Mouse (Mus musculus) E14TG2a.4 (cell line): ENCODE measurements around the gene Stam2.

Source experiments
- H3K27me3 ChIP-seq: 2 replicates; pipeline ENCODE4 v1.6.1; 2014; ENCODE audit warnings: low read length, control low read depth; ENCODE audit not compliant: insufficient read depth
- H3K36me3 ChIP-seq: 2 replicates; pipeline ENCODE4 v1.6.1; 2014; ENCODE audit warnings: low read length, control low read depth; ENCODE audit not compliant: insufficient read depth
- H3K4me1 ChIP-seq: replicated peaks from 2 replicates; pipeline ENCODE4 v1.6.1; 2014; ENCODE audit warnings: low read depth, low read length, control low read depth
- H3K4me3 ChIP-seq: replicated peaks from 2 replicates; pipeline ENCODE4 v1.5.1; 2014; ENCODE audit warnings: mild to moderate bottlenecking, low read length
- H3K9me3 ChIP-seq: 2 replicates; pipeline ENCODE4 v1.6.1; 2014; ENCODE audit warnings: low read length, control low read depth
- CTCF ChIP-seq: conservative IDR thresholded peaks from 2 replicates; pipeline ENCODE4 v1.5.1; 2014; ENCODE audit warnings: low read length
- NANOG ChIP-seq: IDR thresholded peaks from 2 replicates; pipeline ENCODE4 v1.6.1; 2014; ENCODE audit warnings: borderline replicate concordance, low read length, mixed read lengths
- POU5F1 ChIP-seq: IDR thresholded peaks from 2 replicates; pipeline ENCODE4 v1.6.1; 2014; ENCODE audit warnings: low read length, borderline replicate concordance

The Stam2 gene

GRCm38 (mm10) chr2:52676913-52677303, 65.2 kb downstream of the Stam2 start:
- Histone ChIP-seq H3K36me3 (no peaks in the 10 kb centered on the region), H3K4me1 (peaks cover 22% of the 10 kb centered on the region), H3K4me3 (no peak overlapping the region), H3K27me3 (peaks cover 61% of the 10 kb centered on the region), H3K9me3 (no peaks in the 10 kb centered on the region)
- no peak for TF ChIP-seq POU5F1
- no peak for TF ChIP-seq NANOG
- no peak for TF ChIP-seq CTCF

DNA sequence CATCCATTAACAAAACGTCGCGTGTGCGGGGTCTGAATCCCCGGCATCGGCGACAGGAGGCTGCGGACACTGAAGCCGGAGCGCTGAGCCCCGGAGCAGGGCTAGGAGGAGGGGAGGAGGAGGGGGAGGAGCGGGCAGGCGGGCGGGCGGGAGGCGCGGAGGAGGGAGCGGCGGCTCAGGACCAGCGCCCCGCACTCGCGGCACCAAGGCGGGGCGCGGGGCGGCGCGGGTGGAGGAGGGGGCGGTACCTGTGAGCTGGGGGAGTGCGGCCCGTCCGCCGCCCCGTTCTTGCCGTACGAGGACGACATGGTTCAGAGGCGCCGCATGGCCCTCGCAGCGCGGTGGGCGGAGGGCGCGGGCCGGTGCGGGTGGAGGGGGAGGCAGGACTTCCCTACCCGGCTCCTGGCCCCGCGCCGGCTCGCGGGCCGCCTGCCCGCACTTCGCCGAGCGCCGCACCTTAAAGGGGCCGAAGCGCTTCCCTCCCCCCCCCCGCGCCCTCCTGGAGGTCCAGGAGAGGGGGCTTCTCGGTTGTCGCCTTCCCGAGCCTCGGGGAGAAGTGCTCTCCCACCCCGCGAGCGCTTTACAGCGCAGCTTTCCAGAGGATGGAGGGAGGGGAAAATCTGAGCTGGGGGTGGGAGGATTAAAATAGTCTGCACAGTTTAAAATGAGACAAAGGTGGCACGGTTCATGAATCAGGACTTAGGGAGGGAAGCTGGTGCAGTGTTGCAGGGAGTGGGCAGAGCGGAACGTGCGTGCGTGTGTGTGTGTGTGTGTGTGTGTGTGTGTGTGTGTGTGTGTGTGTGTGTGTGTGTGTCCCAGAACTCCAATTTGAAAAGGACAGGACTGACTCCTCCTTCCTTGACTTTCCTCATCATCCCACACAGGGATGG, 65.8 kb downstream of the Stam2 start, which contains the start of gene Cacnb4:
Cacnb4 (minus strand) TSS at position 809 of the 890 bp plus-strand sequence.
- no peaks in the 10 kb centered on the region for H3K36me3 ChIP-seq
- no peak for TF ChIP-seq NANOG
- no peak for TF ChIP-seq CTCF
- TF ChIP-seq POU5F1, result no peak

DNA sequence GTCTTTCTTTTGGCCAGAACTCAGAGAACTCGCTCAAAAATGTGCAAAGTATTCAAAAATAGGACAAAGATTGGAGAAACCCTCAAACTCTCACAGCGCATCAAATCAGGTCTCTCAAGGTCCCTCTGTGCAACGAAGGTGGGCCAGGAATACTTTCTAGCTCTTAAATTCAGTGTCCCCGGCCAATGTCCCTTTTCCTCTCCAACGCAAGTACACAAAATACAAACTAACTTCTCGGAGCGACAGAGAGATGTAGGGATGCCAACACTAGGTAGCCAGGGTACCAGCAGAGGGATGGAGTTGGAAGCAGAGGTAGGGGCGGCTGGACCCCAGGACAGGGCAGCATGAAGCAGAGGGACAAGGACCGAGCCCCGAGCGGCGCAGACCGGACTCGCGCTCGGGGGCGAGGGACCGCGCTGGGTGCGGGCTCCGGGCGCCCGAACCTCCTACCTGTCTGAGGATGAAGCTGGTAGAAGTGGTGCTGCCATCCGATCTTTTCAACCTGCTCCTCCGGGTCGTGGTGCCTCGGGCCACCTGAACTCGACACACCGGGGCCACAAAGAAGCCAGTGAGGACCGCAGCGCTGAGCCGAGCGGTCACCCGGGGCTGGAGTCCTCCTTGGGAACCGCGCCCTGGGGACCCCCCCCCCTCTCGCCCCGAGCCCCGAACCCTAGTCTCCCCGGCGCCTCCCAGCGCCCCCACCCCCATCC, 66.6 kb downstream of the Stam2 start:
- Histone ChIP-seq H3K27me3 (peaks cover 74% of the 10 kb centered on the region), H3K9me3 (no peaks in the 10 kb centered on the region), H3K36me3 (no peaks in the 10 kb centered on the region), H3K4me1 (peaks cover 22% of the 10 kb centered on the region), H3K4me3 (peak overlapping the region; percentile 82)
- TF ChIP-seq NANOG, result no peak
- no peak for TF ChIP-seq CTCF
- no peak for TF ChIP-seq POU5F1

More for the DNA sequence above, 65.8 kb downstream of the Stam2 start, which contains the start of gene Cacnb4:
- Histone ChIP-seq H3K4me1 (peaks cover 22% of the 10 kb centered on the region), H3K9me3 (no peaks in the 10 kb centered on the region), H3K27me3 (peaks cover 67% of the 10 kb centered on the region), H3K4me3 (peak within 1 kb of the TSS; percentile 82)

GRCm38 (mm10) chr2:52674886-52675277, 67.2 kb downstream of the Stam2 start:
- TF ChIP-seq POU5F1, result no peak
- TF ChIP-seq NANOG, result no peak
- no peak for TF ChIP-seq CTCF
- peaks cover 79% of the 10 kb centered on the region for H3K27me3 ChIP-seq
- H3K4me3 ChIP-seq, result peak overlapping the region; percentile 82
- H3K4me1 ChIP-seq, result peaks cover 22% of the 10 kb centered on the region
- no peaks in the 10 kb centered on the region for H3K9me3 ChIP-seq
- H3K36me3 ChIP-seq, result no peaks in the 10 kb centered on the region

DNA sequence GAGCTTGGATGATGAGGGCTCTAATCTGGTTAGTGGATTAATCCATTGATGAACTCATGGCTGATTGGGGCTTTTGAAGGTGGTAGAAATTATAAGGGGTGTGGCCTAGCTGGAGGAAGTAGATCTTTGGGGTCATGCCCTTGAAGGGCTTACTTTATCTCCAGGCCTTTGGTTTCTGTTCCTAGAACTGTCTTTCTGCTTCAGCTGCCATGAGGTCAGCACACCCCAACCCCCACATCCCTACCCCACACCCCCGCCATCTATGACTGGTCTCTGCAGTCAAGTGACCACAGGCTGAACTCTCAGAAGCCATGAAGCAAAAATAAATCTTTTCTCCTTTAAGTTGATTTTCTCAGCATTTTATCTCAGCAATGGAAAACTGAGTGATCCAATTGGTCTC, 68.9 kb downstream of the Stam2 start:
- Histone ChIP-seq H3K36me3 (no peaks in the 10 kb centered on the region), H3K27me3 (peaks cover 71% of the 10 kb centered on the region), H3K4me1 (peaks cover 22% of the 10 kb centered on the region), H3K9me3 (no peaks in the 10 kb centered on the region), H3K4me3 (no peak overlapping the region)
- no peak for TF ChIP-seq POU5F1
- no peak for TF ChIP-seq CTCF
- no peak for TF ChIP-seq NANOG

- no peak for TF ChIP-seq POU5F1
- no peak for TF ChIP-seq NANOG
- no peak for TF ChIP-seq CTCF
- peaks cover 22% of the 10 kb centered on the region for H3K4me1 ChIP-seq
- no peaks in the 10 kb centered on the region for H3K9me3 ChIP-seq
- no peak overlapping the region for H3K4me3 ChIP-seq
- no peaks in the 10 kb centered on the region for H3K36me3 ChIP-seq
- H3K27me3 ChIP-seq, result peaks cover 48% of the 10 kb centered on the region
Measured at GRCm38 (mm10) chr2:52670733-52671132, 71.3 kb downstream of the Stam2 start.

DNA sequence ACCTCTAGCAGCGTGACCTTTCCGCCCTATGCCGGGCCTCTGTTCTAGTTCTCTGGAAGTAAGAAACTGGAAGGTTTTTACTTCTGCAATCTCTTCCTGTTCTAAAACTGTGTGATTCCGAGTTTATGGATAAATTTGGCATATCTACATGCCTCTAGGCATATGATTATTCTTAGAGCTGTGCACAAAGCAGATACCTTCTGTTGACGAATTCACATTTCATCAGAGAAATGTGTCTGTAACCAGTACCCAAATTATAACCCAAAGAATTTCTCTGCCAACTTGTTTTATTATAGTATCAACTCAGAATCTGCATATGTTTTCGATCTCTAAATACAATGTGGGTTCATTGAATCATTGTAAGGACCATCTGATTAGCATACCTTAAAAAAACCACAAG, 73.6 kb downstream of the Stam2 start:
- no peaks in the 10 kb centered on the region for H3K36me3 ChIP-seq
- H3K4me1 ChIP-seq, result peaks cover 13% of the 10 kb centered on the region
- peaks cover 31% of the 10 kb centered on the region for H3K27me3 ChIP-seq
- no peaks in the 10 kb centered on the region for H3K9me3 ChIP-seq
- no peak for TF ChIP-seq CTCF
- TF ChIP-seq NANOG, result no peak
- no peak for TF ChIP-seq POU5F1
- H3K4me3 ChIP-seq, result no peak overlapping the region

- no peak for TF ChIP-seq CTCF
- TF ChIP-seq NANOG, result no peak
- no peak for TF ChIP-seq POU5F1
- no peaks in the 10 kb centered on the region for H3K4me1 ChIP-seq
- peaks cover 21% of the 10 kb centered on the region for H3K27me3 ChIP-seq
- no peak overlapping the region for H3K4me3 ChIP-seq
- no peaks in the 10 kb centered on the region for H3K36me3 ChIP-seq
- H3K9me3 ChIP-seq, result no peaks in the 10 kb centered on the region
Measured at GRCm38 (mm10) chr2:52656722-52657121, 85.4 kb downstream of the Stam2 start.

GRCm38 (mm10) chr2:52654541-52654940, 87.5 kb downstream of the Stam2 start:
- Histone ChIP-seq H3K36me3 (no peaks in the 10 kb centered on the region), H3K4me3 (no peak overlapping the region)

More at GRCm38 (mm10) chr2:52654541-52654940, 87.5 kb downstream of the Stam2 start:
- TF ChIP-seq NANOG, result no peak
- no peak for TF ChIP-seq POU5F1
- no peak for TF ChIP-seq CTCF
- H3K27me3 ChIP-seq, result peaks cover 11% of the 10 kb centered on the region
- H3K4me1 ChIP-seq, result no peaks in the 10 kb centered on the region
- no peaks in the 10 kb centered on the region for H3K9me3 ChIP-seq
